Mouse (Mus musculus): ENCODE measurements around the gene Ddx4.

DNA sequence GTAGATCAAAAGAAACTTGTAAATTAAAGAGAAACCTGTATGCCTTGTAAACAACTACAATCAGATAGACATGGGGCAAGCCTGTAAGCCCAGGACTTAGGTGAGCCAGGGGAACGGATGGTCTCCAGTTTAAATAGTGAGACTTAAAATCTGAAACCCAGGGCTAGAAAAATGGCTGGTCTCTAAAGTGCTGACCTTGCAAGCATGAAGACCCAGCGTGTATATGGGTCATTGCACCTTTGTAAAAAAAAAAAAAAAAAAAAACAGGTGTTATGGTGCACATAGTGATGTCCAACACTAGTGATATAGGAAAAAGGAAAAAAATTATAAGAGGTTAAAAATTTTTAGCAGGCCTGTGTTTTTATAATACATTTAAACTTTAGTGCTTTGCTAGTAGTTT, 9.4 kb upstream of the Ddx4 start:
- TF ChIP-seq TAL1 (IDR thresholded peaks at IDR 0.05; ENCODE audit: low read length) (no peak), GATA1 (IDR thresholded peaks at IDR 0.05; ENCODE audit: low read length) (no peak)
